Mouse (Mus musculus): ENCODE data around the gene Nipa2. TPM values are rescaled to one million over a fixed set of nuclear protein-coding genes. Genes with fewer than 3 reads are reported as not detected.
A peak's percentile ranks its signal among the peaks of the same experiment; 100 is the strongest.

Gene Nipa2
- 25.7 and 28.6 TPM in 2 replicates for total RNA-seq (2012; rRNA removed)
- 10 to 100 TPM in 1 of 2 experiments, not detected in 1; 26.3 TPM for polyA plus RNA-seq (2012; ENCODE audit: insufficient read depth in 1 of 2, insufficient read length in 2 of 2, low read depth in 1 of 2, low replicate concordance in 2 of 2, missing spikeins in 1 of 2)

DNA sequence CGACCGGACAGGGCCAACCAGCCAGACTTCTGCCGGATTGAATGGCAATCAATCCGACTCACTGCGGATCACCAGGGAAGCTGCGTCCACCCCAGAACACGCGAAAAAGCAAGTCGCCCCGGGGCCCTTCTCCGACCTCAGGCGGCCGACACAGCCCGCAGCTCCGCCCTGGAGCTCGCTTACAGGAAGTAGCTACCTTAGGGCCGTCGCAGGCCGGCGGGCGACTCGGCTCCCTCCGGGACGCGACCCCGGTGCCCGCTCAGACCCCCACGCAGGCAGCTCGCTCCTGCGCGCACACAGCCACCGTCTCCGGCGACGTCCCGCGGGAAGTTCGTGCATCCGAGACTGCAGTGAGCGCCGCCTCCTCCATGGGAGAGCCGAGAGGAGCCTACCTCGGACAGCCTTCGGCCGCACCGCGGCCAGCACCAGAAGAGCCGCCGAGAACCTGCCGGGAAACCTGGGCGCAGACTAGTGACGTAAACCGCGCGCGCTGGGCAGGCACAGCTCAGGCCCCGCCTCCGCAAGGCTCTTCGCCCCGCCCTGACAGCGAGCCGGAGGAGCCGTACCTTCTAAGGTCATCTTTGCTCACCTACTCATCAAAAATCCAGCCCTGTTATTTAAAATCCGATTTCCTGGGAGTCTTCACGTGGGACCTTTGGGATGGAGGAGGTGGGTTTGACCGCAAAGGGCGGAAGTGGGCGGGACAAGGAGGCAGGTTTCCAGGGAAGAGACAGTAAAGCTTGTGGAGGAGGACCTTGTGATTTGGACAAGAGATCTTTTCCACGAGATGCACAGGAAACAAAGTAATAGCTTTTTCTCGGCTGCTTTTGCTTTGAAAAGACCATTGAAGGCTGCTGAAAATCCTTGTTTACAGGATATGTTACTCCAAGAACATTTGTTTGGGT is at the start of gene Nipa2:
Nipa2 (minus strand) TSS at position 473 of the 905 bp plus-strand sequence.
- peaks cover 0 to 20% of the 10 kb centered on the region in 2 experiments; a peak in 3 of 4 replicates for H3K36me3 ChIP-seq (ENCODE audit: control insufficient read depth in 1 of 2, insufficient read depth in 2 of 2, low read length in 2 of 2)
- peaks cover 8 to 15% of the 10 kb centered on the region in 2 experiments for H3K4me1 ChIP-seq (ENCODE audit: control insufficient read depth in 1 of 2, insufficient read depth in 2 of 2, low read length in 2 of 2)
- peak within 1 kb of the TSS; percentile 85 for H3K9ac ChIP-seq (ENCODE audit: control insufficient read depth, low read depth, low read length, poor library complexity, severe bottlenecking)

DNA sequence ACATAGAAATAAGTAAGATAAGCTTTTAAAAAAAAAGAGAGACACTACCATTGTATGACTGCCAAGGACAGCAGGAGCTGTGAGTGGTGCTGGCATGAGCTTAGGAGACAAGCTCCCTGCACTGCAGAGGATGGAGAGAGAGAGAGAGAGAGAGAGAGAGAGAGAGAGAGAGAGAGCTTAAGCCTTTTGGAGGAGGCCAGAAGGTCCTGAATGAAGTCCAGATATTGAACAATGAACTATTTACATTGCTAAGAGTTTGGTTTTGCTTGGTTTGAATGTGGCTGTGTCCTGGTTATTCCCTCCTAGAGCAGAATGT is 48.7 kb upstream of the Nipa2 start:
- Histone ChIP-seq H3K9ac (ENCODE audit: control insufficient read depth, low read depth, low read length, poor library complexity, severe bottlenecking) (no peak overlapping the region), H3K4me1 (ENCODE audit: control insufficient read depth in 1 of 2, insufficient read depth in 2 of 2, low read length in 2 of 2) (peaks cover 15 to 20% of the 10 kb centered on the region in 2 experiments), H3K27ac (ENCODE audit: control insufficient read depth, low read depth, low read length) (no peak overlapping the region), H3K4me3 (ENCODE audit: control insufficient read depth in 1 of 2, insufficient read depth in 1 of 2, low read depth in 2 of 2, low read length in 2 of 2) (no peak overlapping the region), H3K79me2 (ENCODE audit: control insufficient read depth, insufficient read depth, low read length, poor library complexity) (0 out of 2 replicates have a peak, but pooled peaks cover 2% of the 10 kb centered on the region), H3K36me3 (ENCODE audit: control insufficient read depth in 1 of 2, insufficient read depth in 2 of 2, low read length in 2 of 2) (peaks cover 0 to 21% of the 10 kb centered on the region in 2 experiments; a peak in 2 of 4 replicates), H3K9me3 (replicated peaks; ENCODE audit: insufficient read depth, low read length) (no peaks in the 10 kb centered on the region), H3K27me3 (ENCODE audit: control insufficient read depth in 1 of 2, insufficient read depth in 2 of 2, low read length in 2 of 2) (no peaks in the 10 kb centered on the region)
- no peak for TF ChIP-seq ZNF384 (IDR thresholded peaks at IDR 0.05; ENCODE audit: low read depth, low read length)
- no peak for DNase-seq (ENCODE audit: low read depth, low spot score)

More for the DNA sequence above, at the start of gene Nipa2:
- TF ChIP-seq MXI1 (IDR thresholded peaks at IDR 0.05; ENCODE audit: low read depth, low read length) (peak; percentile 71; the same call in 1 of the 2 replicates), ETS1 (IDR thresholded peaks at IDR 0.05; ENCODE audit: low read depth, low read length) (0 out of 2 replicates have a peak, but pooled peaks have one; percentile 8), E2F4 (IDR thresholded peaks at IDR 0.05; ENCODE audit: borderline replicate concordance, low read depth, low read length) (peak; percentile 75; the same call in 1 of the 2 replicates), NELFE (IDR thresholded peaks at IDR 0.05; ENCODE audit: low read depth, low read length) (peak; percentile 90), SMC3 (IDR thresholded peaks at IDR 0.05; ENCODE audit: low read depth, low read length) (no peak), POLR2A (IDR thresholded peaks at IDR 0.05; ENCODE audit: control insufficient read depth in 1 of 2, insufficient read depth in 1 of 2, low read depth in 1 of 2, low read length in 2 of 2, poor library complexity in 1 of 2) (peak; percentile 90), POLR2AphosphoS2 (IDR thresholded peaks at IDR 0.05; ENCODE audit: low read length) (peak; percentile 87), ELF1 (IDR thresholded peaks at IDR 0.05; ENCODE audit: low read depth, low read length) (peak; percentile 61), ZKSCAN1 (IDR thresholded peaks at IDR 0.05; ENCODE audit: low read depth, low read length) (no peak), TCF12 (IDR thresholded peaks at IDR 0.05; ENCODE audit: low read depth, low read length) (peak; percentile 42), RAD21 (IDR thresholded peaks at IDR 0.05; ENCODE audit: low read depth, low read length) (no peak), SIN3A (IDR thresholded peaks at IDR 0.05; ENCODE audit: low read length) (peak; percentile 93), HCFC1 (IDR thresholded peaks at IDR 0.05; ENCODE audit: low read depth, low read length) (peak; percentile 87), ZC3H11A (IDR thresholded peaks at IDR 0.05; ENCODE audit: low read depth, low read length) (no peak), MAZ (IDR thresholded peaks at IDR 0.05; ENCODE audit: low read depth, low read length) (peak; percentile 38; the same call in 1 of the 2 replicates), ZMIZ1 (IDR thresholded peaks at IDR 0.05; ENCODE audit: low read depth, low read length) (peak; percentile 85)
- DNase-seq (ENCODE audit: low read depth, low spot score): peak; percentile 94
- H3K9me3 ChIP-seq (replicated peaks; ENCODE audit: insufficient read depth, low read length): no peaks in the 10 kb centered on the region
- peak within 1 kb of the TSS; percentile 68 for H3K27ac ChIP-seq (ENCODE audit: control insufficient read depth, low read depth, low read length)
- peaks cover 23% of the 10 kb centered on the region for H3K79me2 ChIP-seq (ENCODE audit: control insufficient read depth, insufficient read depth, low read length, poor library complexity)
- no peaks in the 10 kb centered on the region for H3K27me3 ChIP-seq (ENCODE audit: control insufficient read depth in 1 of 2, insufficient read depth in 2 of 2, low read length in 2 of 2)
- H3K4me3 ChIP-seq (ENCODE audit: control insufficient read depth in 1 of 2, insufficient read depth in 1 of 2, low read depth in 2 of 2, low read length in 2 of 2): peak within 1 kb of the TSS; percentile 69 to 94
